Mouse (Mus musculus) myocyte (in vitro differentiated cells): ENCODE data around the gene Slc30a7.

Experiments used
- E2F4 ChIP-seq: IDR thresholded peaks from one replicate; pipeline ENCODE4 v1.6.1; 2011; ENCODE audit warnings: mild to moderate bottlenecking, control low read depth, moderate library complexity; ENCODE audit not compliant: insufficient read depth
- MAX ChIP-seq: IDR thresholded peaks from one replicate; pipeline ENCODE4 v1.6.1; 2011; ENCODE audit warnings: low read depth, mild to moderate bottlenecking, control low read depth
- MYOD1 ChIP-seq, 3 experiments: IDR thresholded peaks; one replicate each; pipeline ENCODE4 v1.6.1; 2011; ENCODE audit warnings: control low read depth in 2 of 3, low read depth in 2 of 3, mild to moderate bottlenecking in 2 of 3, moderate library complexity in 1 of 3; ENCODE audit not compliant: insufficient read length in 2 of 3, control insufficient read depth in 1 of 3
- MYOG ChIP-seq, 3 experiments: IDR thresholded peaks; one replicate each; pipeline ENCODE4 v1.6.1; 2011; ENCODE audit warnings: control low read depth in 2 of 3, low read depth in 2 of 3, mild to moderate bottlenecking in 2 of 3; ENCODE audit not compliant: insufficient read length in 2 of 3, control insufficient read depth in 1 of 3, insufficient read depth in 1 of 3
- POLR2A ChIP-seq: IDR thresholded peaks from one replicate; pipeline ENCODE4 v1.6.1; 2011; ENCODE audit warnings: low read depth, mild to moderate bottlenecking, control low read depth, moderate library complexity; ENCODE audit not compliant: insufficient read length
- POLR2AphosphoS2 ChIP-seq: IDR thresholded peaks from one replicate; pipeline ENCODE4 v1.6.1; 2011; ENCODE audit warnings: low read depth, control low read depth; ENCODE audit not compliant: insufficient read length
- TCF12 ChIP-seq: IDR thresholded peaks from one replicate; pipeline ENCODE4 v1.6.1; 2011; ENCODE audit warnings: mild to moderate bottlenecking, control low read depth; ENCODE audit not compliant: poor library complexity, insufficient read depth, severe bottlenecking
- TCF3 ChIP-seq: IDR thresholded peaks from one replicate; pipeline ENCODE4 v1.6.1; 2011; ENCODE audit warnings: low read depth, control low read depth; ENCODE audit not compliant: insufficient read length
- USF1 ChIP-seq: IDR thresholded peaks from one replicate; pipeline ENCODE4 v1.6.1; 2011; ENCODE audit warnings: low read depth, mild to moderate bottlenecking, control low read depth, moderate library complexity

DNA sequence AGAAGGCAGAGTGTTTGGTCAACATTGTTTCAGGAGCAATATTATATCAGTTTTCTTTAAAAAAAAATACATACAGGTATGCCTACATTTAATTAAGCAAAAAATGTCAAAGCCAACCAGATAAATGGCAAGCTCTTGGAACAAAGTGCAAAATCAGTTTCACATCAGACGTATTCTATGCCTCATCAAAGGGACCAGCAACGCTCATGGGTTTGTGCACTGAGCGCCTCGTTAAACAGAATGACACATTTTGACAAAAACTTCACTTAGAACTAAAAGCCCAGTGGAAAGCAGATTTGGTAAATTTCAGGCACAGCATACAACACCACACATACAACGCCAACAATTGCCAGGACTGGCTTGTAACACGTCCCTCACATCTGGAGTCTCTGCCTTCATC, 62.8 kb downstream of the Slc30a7 start:
- TF ChIP-seq POLR2A (no peak), MYOD1 (IDR thresholded peaks at IDR 0.05; ENCODE audit: control insufficient read depth in 1 of 3, insufficient read length in 2 of 3, low read depth in 2 of 3) (no peak), USF1 (no peak), MYOG (IDR thresholded peaks at IDR 0.05; ENCODE audit: control insufficient read depth in 1 of 3, insufficient read depth in 1 of 3, insufficient read length in 2 of 3, low read depth in 2 of 3) (no peak), TCF12 (no peak), TCF3 (no peak), POLR2AphosphoS2 (no peak), MAX (no peak), E2F4 (no peak)
